23 mouse cellular contexts compared by ENCODE assay signal in the genomic region with DNA sequence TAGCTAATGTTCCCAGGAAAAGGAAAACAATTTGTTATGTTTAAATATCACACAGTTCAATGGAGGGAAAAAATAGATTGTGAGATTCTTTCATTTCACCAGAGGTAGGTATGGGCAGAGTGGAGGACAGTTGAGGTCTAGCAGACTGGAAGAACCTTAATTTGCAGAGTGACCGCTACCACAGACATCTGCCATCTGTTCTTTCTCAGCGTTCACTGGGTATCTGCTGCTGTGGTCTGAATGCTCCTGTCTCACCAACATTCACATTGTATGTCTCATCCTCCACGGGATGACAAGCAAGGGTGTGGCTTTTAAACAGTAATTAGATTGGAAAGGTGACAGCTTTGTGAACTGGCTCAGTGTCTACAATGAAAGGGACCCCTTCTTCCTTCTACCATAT.
"Had no signal": no experiment of that assay in that cellular context is flagged by ENCODE, and none has a peak within 500 bp of the region (broad histone marks: within the 10 kb centered on the region; RNA-seq: fewer than 3 reads in every experiment).

No protein-coding gene starts in this region.

- H3K4me3 ChIP-seq: limb, embryonic 12.5 days; limb, embryonic 15.5 days; megakaryocyte, embryonic 14.5 days; midbrain, embryonic 10.5 days; midbrain, embryonic 13.5 days; neural tube, embryonic 12.5 days; neural tube, embryonic 15.5 days had no signal

- H3K4me2 ChIP-seq: limb, embryonic 12.5 days; limb, embryonic 15.5 days; liver, embryonic 11.5 days; lung, embryonic 14.5 days; midbrain, embryonic 13.5 days; neural tube, embryonic 12.5 days; neural tube, embryonic 15.5 days had no signal

- H3K36me3 ChIP-seq: limb, embryonic 12.5 days; limb, embryonic 15.5 days; midbrain, embryonic 10.5 days; midbrain, embryonic 13.5 days; neural tube, embryonic 12.5 days; neural tube, embryonic 15.5 days had no signal

- H3K4me1 ChIP-seq: limb, embryonic 12.5 days; limb, embryonic 15.5 days; megakaryocyte, embryonic 14.5 days; midbrain, embryonic 10.5 days; midbrain, embryonic 13.5 days; neural tube, embryonic 12.5 days; neural tube, embryonic 15.5 days had no signal

- H3K9ac ChIP-seq: limb, embryonic 12.5 days; limb, embryonic 15.5 days; liver, embryonic 14.5 days; liver, postnatal 0 days; lung, embryonic 14.5 days; midbrain, embryonic 13.5 days; neural tube, embryonic 12.5 days; neural tube, embryonic 15.5 days had no signal

- H3K27ac ChIP-seq: limb, embryonic 12.5 days; limb, embryonic 15.5 days; liver, embryonic 14.5 days; midbrain, embryonic 10.5 days; midbrain, embryonic 13.5 days; neural tube, embryonic 12.5 days; neural tube, embryonic 15.5 days; stomach, postnatal 0 days had no signal

- DNase-seq: kidney, adult 18-20 months; kidney, postnatal 4 days; left cerebral cortex, postnatal 4 days; liver, postnatal 0 days; lung, embryonic 14.5 days; lung, postnatal 36 days; right cerebral cortex, adult 18-20 months; right cerebral cortex, postnatal 14 days; right cerebral cortex, postnatal 4 days; thymus, adult 2 months; thymus, postnatal 14 days; thymus, postnatal 4 days had no signal

- ATAC-seq: liver, postnatal 0 days; lung, postnatal 0 days; midbrain, embryonic 13.5 days had no signal

- H3K27me3 ChIP-seq: limb, embryonic 12.5 days; limb, embryonic 15.5 days; megakaryocyte, embryonic 14.5 days; midbrain, embryonic 13.5 days; neural tube, embryonic 12.5 days; neural tube, embryonic 15.5 days had no signal

- H3K9me3 ChIP-seq: limb, embryonic 12.5 days; limb, embryonic 15.5 days; megakaryocyte, embryonic 14.5 days; midbrain, embryonic 10.5 days; midbrain, embryonic 13.5 days; neural tube, embryonic 12.5 days; neural tube, embryonic 15.5 days had no signal
